Mouse (Mus musculus) neural tube, embryonic 13.5 days (tissue): Measurements from ENCODE around the gene Mbnl2. TPM values are rescaled to one million over a fixed set of nuclear protein-coding genes. Genes with fewer than 3 reads are reported as not detected.

Experiments
- ATAC-seq: fragments of 200-750 bp; cut with Nextera tagmentation; 2 replicates; pipeline ENCODE4 v1.8.0; 2017; ENCODE audit warnings: low read depth, mild to moderate bottlenecking, moderate TSS enrichment, moderate library complexity
- H3K27ac ChIP-seq: fragments of 300-500 bp; sonication (generic); replicated peaks from 2 replicates; pipeline ENCODE4 v1.5.1; 2015; ENCODE audit warnings: moderate library complexity, mild to moderate bottlenecking, inconsistent platforms
- H3K27me3 ChIP-seq: fragments of 300-500 bp; sonication (generic); 2 replicates; pipeline ENCODE4 v1.6.1; 2015; ENCODE audit warnings: mild to moderate bottlenecking, inconsistent platforms
- H3K36me3 ChIP-seq: fragments of 300-500 bp; sonication (generic); 2 replicates; pipeline ENCODE4 v1.6.1; 2015; ENCODE audit warnings: mild to moderate bottlenecking, inconsistent platforms
- H3K4me1 ChIP-seq: fragments of 300-500 bp; sonication (generic); replicated peaks from 2 replicates; pipeline ENCODE4 v1.6.1; 2015; ENCODE audit warnings: inconsistent platforms
- H3K4me2 ChIP-seq: fragments of 300-500 bp; sonication (generic); 2 replicates; pipeline ENCODE4 v1.6.1; 2015; ENCODE audit warnings: inconsistent platforms, mild to moderate bottlenecking, moderate library complexity
- H3K4me3 ChIP-seq: fragments of 300-500 bp; sonication (generic); 2 replicates; pipeline ENCODE4 v1.5.1; 2015; ENCODE audit warnings: mild to moderate bottlenecking, inconsistent platforms
- H3K9ac ChIP-seq: fragments of 300-500 bp; sonication (generic); 2 replicates; pipeline ENCODE4 v1.6.1; 2015; ENCODE audit warnings: moderate library complexity, mild to moderate bottlenecking, inconsistent platforms
- H3K9me3 ChIP-seq: fragments of 300-500 bp; sonication (generic); 2 replicates; pipeline ENCODE4 v1.6.1; 2016; ENCODE audit warnings: inconsistent platforms
- WGBS: fragments of 180-500 bp; shearing (Covaris S2); methylation state at CpG from one replicate; pipeline ENCODE4 v1.1.7; 2015; 5-methylcytosine and 5-hydroxymethylcytosine counted together
- polyA plus RNA-seq: library from polyadenylated mRNA; unstranded; fragments of >200 nt; fragmentation: Nextera tagmentation; extraction: Ambion mirVana; gene quantifications from 2 replicates; pipeline ENCODE4 v1.2.1, GENCODE M21; 2015

Mbnl2 gene
- polyA plus RNA-seq, 1 experiment from 2014 or later: 39.4 TPM

DNA sequence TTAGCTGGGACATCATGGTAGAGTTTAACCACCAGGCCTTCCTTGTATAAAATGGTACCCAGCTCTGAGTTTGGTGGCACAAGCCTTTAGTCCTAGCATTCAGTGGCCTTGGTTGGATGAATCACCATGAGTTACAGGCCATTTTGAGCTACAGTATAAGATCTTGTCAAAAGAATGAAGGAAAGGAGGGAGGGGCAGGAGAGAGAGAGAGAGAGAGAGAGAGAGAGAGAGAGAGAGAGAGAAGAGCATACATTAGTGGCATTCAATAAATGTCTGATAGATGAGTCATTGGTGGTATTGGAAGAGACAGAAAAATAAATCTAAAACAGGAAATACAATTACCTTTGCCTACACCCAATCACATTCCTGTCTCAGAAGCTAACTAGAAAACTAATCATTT, 165.2 kb downstream of the Mbnl2 start:
- Histone ChIP-seq H3K4me1 (no peaks in the 10 kb centered on the region), H3K9me3 (no peaks in the 10 kb centered on the region), H3K27me3 (no peaks in the 10 kb centered on the region), H3K36me3 (no peaks in the 10 kb centered on the region), H3K4me3 (no peak overlapping the region), H3K9ac (no peak overlapping the region), H3K4me2 (no peak overlapping the region), H3K27ac (no peak overlapping the region)
- ATAC-seq: no peak

DNA sequence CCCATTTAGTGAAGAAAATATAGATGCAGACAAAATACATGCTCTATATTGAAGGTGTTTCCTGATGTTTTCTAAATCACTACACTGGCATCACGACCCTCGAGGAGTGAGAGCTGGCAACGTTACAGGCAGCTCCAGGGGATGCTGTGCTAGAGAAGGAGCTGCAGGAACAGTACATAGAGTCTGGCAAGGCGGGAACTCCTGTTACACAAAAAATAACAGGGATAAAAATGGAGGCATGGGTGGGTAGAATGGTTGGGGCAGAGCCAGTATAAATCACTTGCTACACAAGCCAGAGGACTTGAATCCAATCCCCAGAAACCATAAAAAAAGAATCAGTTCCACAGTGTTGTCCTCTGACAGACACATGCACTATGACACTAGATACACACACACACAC, 165.8 kb downstream of the Mbnl2 start:
- Histone ChIP-seq H3K9me3 (no peaks in the 10 kb centered on the region), H3K4me2 (no peak overlapping the region), H3K4me3 (no peak overlapping the region), H3K27me3 (no peaks in the 10 kb centered on the region), H3K27ac (no peak overlapping the region), H3K9ac (no peak overlapping the region), H3K4me1 (no peaks in the 10 kb centered on the region), H3K36me3 (no peaks in the 10 kb centered on the region)
- WGBS: 81% methylated on average over 4 of the region's 4 CpGs
- no peak for ATAC-seq

DNA sequence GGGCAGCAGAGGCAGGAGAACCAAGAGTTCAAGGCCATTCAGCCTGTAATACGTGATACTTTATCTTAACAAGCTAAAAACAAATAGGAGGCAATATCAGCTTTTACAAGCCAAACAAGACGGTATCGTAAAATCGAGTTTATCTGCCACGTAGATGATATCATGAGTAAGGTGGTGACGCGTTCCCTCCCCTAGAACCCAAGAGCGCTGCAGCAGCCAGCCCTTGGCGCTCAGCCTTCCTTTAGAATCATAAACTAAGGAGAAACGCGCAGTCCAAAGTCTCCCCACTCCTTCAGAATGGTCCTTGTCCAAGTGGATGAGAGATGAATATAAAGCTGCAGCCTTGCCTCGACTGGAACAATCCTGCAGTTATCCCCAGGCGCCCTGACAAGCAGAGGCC, 166.4 kb downstream of the Mbnl2 start:
- H3K4me1 ChIP-seq: no peaks in the 10 kb centered on the region
- H3K4me3 ChIP-seq: no peak overlapping the region
- H3K9ac ChIP-seq: no peak overlapping the region
- no peaks in the 10 kb centered on the region for H3K36me3 ChIP-seq
- ATAC-seq: no peak
- no peak overlapping the region for H3K27ac ChIP-seq
- no peaks in the 10 kb centered on the region for H3K9me3 ChIP-seq
- H3K4me2 ChIP-seq: no peak overlapping the region
- no peaks in the 10 kb centered on the region for H3K27me3 ChIP-seq
- 91% methylated on average over 13 of the region's 13 CpGs for WGBS

- no peaks in the 10 kb centered on the region for H3K9me3 ChIP-seq
- H3K27me3 ChIP-seq: no peaks in the 10 kb centered on the region
- no peak overlapping the region for H3K4me2 ChIP-seq
- no peaks in the 10 kb centered on the region for H3K36me3 ChIP-seq
- WGBS: 82% methylated on average over 7 of the region's 7 CpGs
- no peak overlapping the region for H3K9ac ChIP-seq
- no peak overlapping the region for H3K4me3 ChIP-seq
- no peak overlapping the region for H3K27ac ChIP-seq
- no peaks in the 10 kb centered on the region for H3K4me1 ChIP-seq
- ATAC-seq: no peak
These were observed 178.8 kb downstream of the Mbnl2 start for GRCm38 (mm10) chr14:120454221-120454620.

GRCm38 (mm10) chr14:120463938-120464727, 188.7 kb downstream of the Mbnl2 start:
- Histone ChIP-seq H3K9me3 (no peaks in the 10 kb centered on the region), H3K27ac (no peak overlapping the region), H3K36me3 (no peaks in the 10 kb centered on the region), H3K9ac (no peak overlapping the region), H3K4me1 (no peaks in the 10 kb centered on the region), H3K27me3 (no peaks in the 10 kb centered on the region), H3K4me3 (no peak overlapping the region), H3K4me2 (no peak overlapping the region)
- WGBS: 96% methylated on average over 3 of the region's 3 CpGs
- ATAC-seq: no peak

DNA sequence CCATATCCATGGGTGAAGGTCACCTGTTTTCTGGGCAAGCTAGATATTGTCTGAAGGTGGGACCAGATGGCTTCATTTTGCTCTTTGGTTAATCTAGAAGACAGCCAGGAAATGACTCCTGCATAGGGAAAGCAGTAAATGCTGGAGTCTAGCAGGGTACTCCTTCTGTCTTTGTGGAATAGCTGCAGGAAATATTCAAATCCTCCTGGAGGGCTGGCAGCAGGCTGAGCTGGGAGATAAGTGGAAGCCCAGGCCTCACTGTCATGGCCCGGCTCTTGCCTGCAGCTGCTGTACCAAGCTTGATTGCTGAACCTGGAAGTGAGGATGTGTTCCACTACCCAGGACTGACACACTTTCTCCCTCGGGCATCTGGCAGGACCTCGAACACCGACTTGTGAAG, 191.3 kb downstream of the Mbnl2 start:
- Histone ChIP-seq H3K9me3 (no peaks in the 10 kb centered on the region), H3K27me3 (no peaks in the 10 kb centered on the region), H3K4me2 (no peak overlapping the region), H3K4me1 (no peaks in the 10 kb centered on the region), H3K4me3 (no peak overlapping the region), H3K27ac (no peak overlapping the region), H3K9ac (no peak overlapping the region), H3K36me3 (no peaks in the 10 kb centered on the region)
- WGBS: 82% methylated on average over 4 of the region's 4 CpGs
- ATAC-seq: no peak

DNA sequence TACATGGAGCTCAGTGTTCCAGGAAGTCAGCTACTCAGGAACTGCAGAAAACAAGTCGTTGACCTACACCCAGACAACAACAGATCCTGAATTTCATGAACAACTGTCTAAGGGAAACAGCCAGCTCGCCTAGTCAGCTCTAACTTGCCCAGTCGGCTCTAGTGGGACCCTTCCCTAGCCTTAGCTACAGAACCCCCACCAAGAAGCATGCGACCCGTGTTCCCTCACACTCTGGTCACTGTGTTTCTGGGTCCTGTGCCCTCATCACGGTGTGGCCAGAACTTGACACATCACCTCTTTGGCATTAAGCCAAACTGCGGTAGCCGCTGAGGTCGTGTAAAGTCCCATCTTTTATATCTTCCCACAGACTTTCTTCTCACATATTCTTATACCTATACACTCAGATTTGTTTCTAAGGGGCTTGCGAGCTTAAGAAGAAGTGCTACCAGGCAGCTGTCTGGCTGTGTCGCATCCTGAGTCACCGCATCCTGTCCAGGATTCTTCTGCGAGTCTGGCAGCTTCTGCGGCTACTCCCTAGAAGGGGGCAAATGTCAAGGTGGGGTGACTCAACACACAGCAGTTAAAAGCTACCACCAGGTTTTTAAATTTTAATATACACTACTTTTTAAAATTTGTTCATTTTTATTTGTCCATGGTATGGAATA, 193.8 kb downstream of the Mbnl2 start:
- WGBS: 88% methylated on average over 14 of the region's 14 CpGs

DNA sequence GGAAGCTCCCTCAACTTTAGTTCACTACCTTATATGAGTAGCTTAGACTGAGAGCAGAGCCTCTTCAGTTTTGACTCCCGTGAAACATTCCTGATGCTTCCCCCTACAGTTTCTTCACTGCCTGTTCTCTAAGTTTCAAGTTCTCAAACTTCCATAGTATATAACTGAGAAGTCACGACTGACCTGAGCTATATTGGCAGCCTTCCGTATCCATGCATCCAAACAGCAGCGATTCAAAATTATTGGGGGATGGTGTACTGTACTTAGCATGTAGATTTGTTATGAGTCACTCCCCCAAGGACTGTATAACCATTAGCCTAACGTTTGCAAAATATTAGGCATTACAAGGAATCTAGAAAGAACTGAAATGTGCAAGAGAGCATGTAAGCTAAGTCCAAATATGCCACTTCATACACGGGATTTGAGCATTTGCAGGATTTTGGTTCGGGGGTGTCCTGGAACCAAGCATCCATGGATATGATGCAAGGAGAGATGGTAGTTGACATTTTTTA, 200.8 kb downstream of the Mbnl2 start:
- Histone ChIP-seq H3K36me3 (no peaks in the 10 kb centered on the region), H3K4me2 (peak overlapping the region; percentile 63), H3K27me3 (no peaks in the 10 kb centered on the region), H3K9me3 (no peaks in the 10 kb centered on the region), H3K9ac (peak overlapping the region; percentile 83), H3K27ac (no peak overlapping the region), H3K4me3 (peak overlapping the region; percentile 86), H3K4me1 (peaks cover 33% of the 10 kb centered on the region)
- ATAC-seq: no peak
- 74% methylated on average over 7 of the region's 7 CpGs for WGBS

More for the DNA sequence above, 193.8 kb downstream of the Mbnl2 start:
- no peak overlapping the region for H3K27ac ChIP-seq
- H3K27me3 ChIP-seq: no peaks in the 10 kb centered on the region
- no peak overlapping the region for H3K4me2 ChIP-seq
- no peaks in the 10 kb centered on the region for H3K36me3 ChIP-seq
- no peaks in the 10 kb centered on the region for H3K9me3 ChIP-seq
- H3K4me1 ChIP-seq: no peaks in the 10 kb centered on the region
- no peak overlapping the region for H3K4me3 ChIP-seq
- no peak overlapping the region for H3K9ac ChIP-seq
- ATAC-seq: no peak

DNA sequence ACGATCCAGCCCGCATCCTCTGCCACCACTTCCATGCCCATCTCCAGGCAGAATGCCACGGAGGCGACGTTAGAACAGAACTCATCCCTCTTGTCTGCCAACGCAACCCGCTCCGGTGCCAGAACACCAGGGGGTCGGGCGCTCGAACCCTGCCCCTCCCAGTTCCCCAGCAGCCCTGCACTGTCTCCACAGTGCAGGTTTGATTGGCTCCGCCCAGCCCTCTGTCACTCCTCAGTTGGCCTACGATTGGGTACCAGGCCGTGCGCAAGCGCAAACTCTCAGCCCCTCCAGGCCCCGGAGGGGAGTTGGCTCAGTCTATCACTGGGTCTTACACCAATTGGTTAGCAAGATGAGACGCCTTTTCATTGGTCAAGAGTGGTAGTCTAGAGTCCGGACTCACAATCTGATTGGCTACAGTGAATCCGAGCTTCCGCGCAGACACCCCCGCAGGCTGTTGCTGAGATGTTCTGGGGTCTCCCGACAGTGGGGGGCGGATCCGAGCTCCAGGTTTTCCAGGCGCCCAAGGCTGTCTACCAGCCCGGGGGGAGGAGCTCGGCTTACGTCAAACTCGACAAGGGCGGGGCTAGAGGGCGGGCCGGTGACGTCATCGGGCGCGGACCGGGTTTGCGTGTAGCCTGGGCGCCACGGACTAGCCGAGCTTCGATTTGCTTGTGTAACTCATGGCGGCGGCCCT, 202.0 kb downstream of the Mbnl2 start:
- Histone ChIP-seq H3K36me3 (peaks cover 3% of the 10 kb centered on the region; the same call in 1 of the 2 replicates), H3K27me3 (no peaks in the 10 kb centered on the region), H3K9me3 (no peaks in the 10 kb centered on the region), H3K4me1 (peaks cover 45% of the 10 kb centered on the region), H3K27ac (peak overlapping the region; percentile 99), H3K4me3 (peak overlapping the region; percentile 86), H3K4me2 (peak overlapping the region; percentile 63), H3K9ac (peak overlapping the region; percentile 85)
- under 1% methylated on average over 46 of the region's 46 CpGs for WGBS
- ATAC-seq: peak; percentile 97

DNA sequence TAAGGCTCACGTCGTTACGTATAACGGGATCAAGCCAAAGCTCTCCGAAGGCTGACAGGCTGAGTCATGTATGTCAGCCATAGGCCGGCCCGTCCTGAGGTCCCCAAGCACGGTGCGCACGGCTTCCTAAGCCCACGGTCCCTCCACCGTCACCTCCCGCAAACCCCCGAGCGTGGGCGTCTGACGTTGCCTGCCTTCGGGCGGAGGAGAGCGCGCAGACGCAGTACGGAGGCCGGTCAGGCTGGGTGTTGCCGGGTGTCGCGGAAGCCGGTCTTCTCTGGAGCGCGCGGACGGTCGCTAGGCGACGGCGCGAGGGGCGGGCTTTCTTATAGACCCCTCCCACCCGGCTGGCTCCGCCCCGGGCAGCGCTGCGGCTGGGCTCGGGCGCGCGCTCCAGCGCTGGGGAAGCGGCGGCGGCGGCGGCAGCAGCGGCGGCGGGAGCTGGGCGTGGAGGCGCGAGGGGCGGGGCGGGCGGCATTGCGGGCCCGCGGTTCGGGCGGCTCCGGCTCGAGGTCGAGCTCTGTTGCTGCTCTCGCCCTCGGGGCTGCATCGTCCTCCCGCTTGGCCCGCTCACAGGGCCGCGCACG, 202.6 kb downstream of the Mbnl2 start, which contains the start of gene Rap2a:
Rap2a (plus strand) TSS at position 463 of the 587 bp plus-strand sequence.
- H3K4me1 ChIP-seq: peaks cover 45% of the 10 kb centered on the region

DNA sequence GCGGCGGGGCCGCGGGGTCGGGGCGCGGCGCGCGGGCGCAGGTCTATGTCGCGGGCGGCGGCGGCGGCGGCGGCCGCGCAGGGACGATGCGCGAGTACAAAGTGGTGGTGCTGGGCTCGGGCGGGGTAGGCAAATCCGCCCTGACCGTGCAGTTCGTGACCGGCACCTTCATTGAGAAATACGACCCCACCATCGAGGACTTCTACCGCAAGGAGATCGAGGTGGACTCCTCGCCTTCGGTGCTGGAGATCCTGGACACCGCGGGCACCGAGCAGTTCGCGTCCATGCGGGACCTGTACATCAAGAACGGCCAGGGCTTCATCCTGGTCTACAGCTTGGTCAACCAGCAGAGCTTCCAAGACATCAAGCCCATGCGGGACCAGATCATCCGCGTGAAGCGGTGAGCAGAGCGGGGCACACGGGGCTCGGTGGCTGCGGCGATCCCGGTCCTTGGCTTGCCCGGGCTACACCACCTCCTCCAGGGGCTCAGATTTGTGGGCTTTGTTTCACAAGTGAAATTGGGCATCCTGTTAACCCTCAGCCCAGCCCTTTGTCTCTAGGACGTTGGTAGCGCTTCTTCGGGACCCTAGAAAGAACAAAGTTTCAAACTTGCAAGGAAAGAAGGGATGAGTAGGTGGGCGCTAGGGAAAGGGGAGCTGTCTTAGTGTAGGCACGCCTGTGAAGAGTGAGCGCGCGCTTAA, 203.3 kb downstream of the Mbnl2 start:
- under 1% methylated on average over 62 of the region's 62 CpGs for WGBS
- peak overlapping the region; percentile 86 for H3K4me3 ChIP-seq
- peak; percentile 32 for ATAC-seq

More for the DNA sequence above, 202.6 kb downstream of the Mbnl2 start, which contains the start of gene Rap2a:
- Histone ChIP-seq H3K4me3 (peak within 1 kb of the TSS; percentile 86), H3K27ac (peak within 1 kb of the TSS; percentile 99), H3K9ac (peak within 1 kb of the TSS; percentile 85), H3K9me3 (no peaks in the 10 kb centered on the region), H3K4me2 (peak within 1 kb of the TSS; percentile 63), H3K27me3 (no peaks in the 10 kb centered on the region), H3K36me3 (peaks cover 6% of the 10 kb centered on the region; the same call in 1 of the 2 replicates)
- WGBS: under 1% methylated on average over 60 of the region's 78 CpGs
- ATAC-seq: peak; percentile 94

More for the DNA sequence above, 203.3 kb downstream of the Mbnl2 start:
- Histone ChIP-seq H3K4me1 (peaks cover 45% of the 10 kb centered on the region), H3K9ac (peak overlapping the region; percentile 85), H3K27me3 (no peaks in the 10 kb centered on the region), H3K27ac (peak overlapping the region; percentile 99), H3K9me3 (no peaks in the 10 kb centered on the region), H3K4me2 (peak overlapping the region; percentile 63), H3K36me3 (peaks cover 7% of the 10 kb centered on the region; the same call in 1 of the 2 replicates)
